Mouse (Mus musculus) thymus, adult 2 months (tissue): Measurements from ENCODE around the gene Ulk3. TPM values are rescaled to one million over a fixed set of nuclear protein-coding genes. Genes with fewer than 3 reads are reported as not detected.

Experiments
- DNase-seq: peaks from one replicate; pipeline ENCODE4 v3.0.0; 2021
- H3K27ac ChIP-seq: fragments of 200-500 bp; 2 replicates; pipeline ENCODE4 v1.5.1; 2012; ENCODE audit warnings: low read length, control low read depth; ENCODE audit not compliant: control insufficient read depth, insufficient read depth
- H3K27me3 ChIP-seq: fragments of 200-500 bp; 2 replicates; pipeline ENCODE4 v1.6.1; 2012; ENCODE audit warnings: mild to moderate bottlenecking, low read length, moderate library complexity, mixed read lengths; ENCODE audit not compliant: control insufficient read depth, insufficient read depth
- H3K36me3 ChIP-seq: fragments of 200-500 bp; 2 replicates; pipeline ENCODE4 v1.6.1; 2012; ENCODE audit warnings: mild to moderate bottlenecking, low read length, moderate library complexity; ENCODE audit not compliant: control insufficient read depth, insufficient read depth
- H3K4me1 ChIP-seq: fragments of 200-500 bp; replicated peaks from 2 replicates; pipeline ENCODE4 v1.6.1; 2012; ENCODE audit warnings: low read length; ENCODE audit not compliant: control insufficient read depth, insufficient read depth
- H3K4me3 ChIP-seq: fragments of 200-500 bp; 2 replicates; pipeline ENCODE4 v1.5.1; 2012; ENCODE audit warnings: mild to moderate bottlenecking, low read length, control low read depth, moderate library complexity; ENCODE audit not compliant: control insufficient read depth, insufficient read depth
- CTCF ChIP-seq: fragments of 200-500 bp; IDR thresholded peaks from 2 replicates; pipeline ENCODE4 v1.5.1; 2012; ENCODE audit warnings: mild to moderate bottlenecking, control low read depth, low read length, moderate library complexity, borderline replicate concordance; ENCODE audit not compliant: control insufficient read depth, poor library complexity, insufficient read depth; ENCODE audit errors: extremely low read depth
- POLR2A ChIP-seq: fragments of 200-500 bp; IDR thresholded peaks from 2 replicates; pipeline ENCODE4 v1.6.1; 2012; ENCODE audit warnings: mild to moderate bottlenecking, low read length, control low read depth, moderate library complexity; ENCODE audit not compliant: control insufficient read depth, poor library complexity, insufficient read depth; ENCODE audit errors: extremely low read depth
- WGBS: fragments of 180-500 bp; shearing (Covaris S2); methylation state at CpG from one replicate; pipeline ENCODE4 v1.1.7; 2018; 5-methylcytosine and 5-hydroxymethylcytosine counted together
- polyA plus RNA-seq: library from polyadenylated mRNA; depleted of rRNA; stranded (reverse); fragments of >200 nt; gene quantifications from 2 replicates; pipeline ENCODE4 v1.2.3, GENCODE M21; 2012

Ulk3 gene
- polyA plus RNA-seq, 1 experiment = 65.7 TPM

DNA sequence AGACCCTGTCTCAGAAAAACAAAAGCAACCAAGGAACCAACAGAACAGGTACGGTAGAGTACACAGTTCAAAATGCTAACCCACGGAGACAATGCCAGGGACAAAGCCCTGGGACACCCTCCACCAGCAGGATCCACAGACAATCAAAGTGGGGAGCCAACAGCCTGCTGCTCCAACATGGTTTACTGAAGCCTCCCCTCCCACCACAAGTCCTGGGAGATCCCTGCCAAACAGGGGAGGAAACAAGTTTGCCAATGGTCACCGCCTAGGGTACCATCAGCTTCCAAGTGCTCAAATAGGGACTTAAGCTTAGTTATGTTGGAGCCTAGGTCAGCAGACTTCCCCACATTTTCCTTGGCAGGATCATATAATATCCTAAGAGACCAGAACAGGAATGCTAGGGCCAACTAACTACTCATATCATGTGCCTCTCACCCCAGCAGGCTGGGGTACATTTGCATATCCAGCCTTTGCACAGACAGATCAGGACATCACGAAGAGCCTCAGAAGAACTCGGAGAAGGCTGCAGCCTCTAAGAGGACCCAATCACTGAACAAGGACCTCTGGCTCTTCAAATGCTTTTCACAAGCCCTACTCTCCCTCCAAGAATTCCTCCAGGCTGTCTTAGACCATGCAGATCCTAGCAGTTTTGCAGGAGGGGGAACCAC, 50.5 kb downstream of the Ulk3 start:
- Histone ChIP-seq H3K4me3 (peak overlapping the region; percentile 39), H3K27ac (peak overlapping the region; percentile 90), H3K27me3 (no peaks in the 10 kb centered on the region), H3K36me3 (no peaks in the 10 kb centered on the region; the same call in 1 of the 2 replicates), H3K4me1 (peaks cover 71% of the 10 kb centered on the region)
- TF ChIP-seq POLR2A (no peak), CTCF (no peak)
- DNase-seq = no peak
- WGBS = 37% methylated on average over 5 of the region's 5 CpGs

DNA sequence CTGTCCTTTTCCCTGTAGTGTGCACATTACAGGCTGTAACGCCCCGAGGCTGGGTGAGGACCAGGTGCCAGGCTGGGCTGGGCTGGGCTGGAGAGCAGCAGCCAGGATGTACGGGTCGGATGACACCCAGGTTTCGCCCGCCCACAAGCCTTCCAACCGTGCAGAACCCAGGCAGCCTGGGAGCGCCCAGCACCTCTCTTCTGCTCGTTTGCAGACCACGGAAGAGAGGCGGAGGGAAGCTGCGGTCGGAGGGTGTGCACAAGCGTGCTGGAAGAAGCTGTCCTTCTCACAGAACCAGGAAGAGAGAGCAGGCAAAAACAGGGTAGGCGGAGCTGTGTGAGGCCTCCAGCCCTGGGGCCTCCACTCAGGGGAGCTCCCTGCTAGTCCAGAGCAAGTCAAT, 51.1 kb downstream of the Ulk3 start:
- no peaks in the 10 kb centered on the region; the same call in 1 of the 2 replicates for H3K36me3 ChIP-seq
- peak; percentile 69 for TF ChIP-seq POLR2A
- TF ChIP-seq CTCF = peak; percentile 47; the same call in 1 of the 2 replicates
- peak overlapping the region; percentile 39 for H3K4me3 ChIP-seq
- peak; percentile 94 for DNase-seq
- WGBS = under 1% methylated on average over 15 of the region's 15 CpGs
- peaks cover 68% of the 10 kb centered on the region for H3K4me1 ChIP-seq
- H3K27ac ChIP-seq = peak overlapping the region; percentile 90
- H3K27me3 ChIP-seq = no peaks in the 10 kb centered on the region

DNA sequence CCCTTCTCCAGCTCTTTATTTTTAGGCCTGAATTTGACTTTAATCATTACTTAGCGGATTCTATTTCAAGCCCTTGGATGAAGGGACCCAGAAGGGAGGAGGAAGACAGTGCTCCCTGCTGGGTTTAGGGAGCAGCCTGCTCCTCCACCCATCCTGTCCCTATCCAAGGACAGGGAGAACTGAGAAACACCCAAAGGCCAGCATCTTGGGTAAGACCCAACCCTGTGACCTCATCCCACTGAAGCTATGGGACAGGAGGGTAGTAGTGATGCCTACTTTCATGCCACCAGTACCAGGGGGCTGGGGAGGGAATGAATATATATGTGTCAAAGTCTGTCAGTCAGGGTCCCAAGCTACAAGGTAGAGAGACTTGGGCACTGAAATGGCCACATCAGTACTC, 51.8 kb downstream of the Ulk3 start:
- WGBS = 84% methylated on average over 1 of the region's 1 CpGs
- H3K36me3 ChIP-seq = no peaks in the 10 kb centered on the region; the same call in 1 of the 2 replicates
- peak overlapping the region; percentile 85 for H3K27ac ChIP-seq
- no peaks in the 10 kb centered on the region for H3K27me3 ChIP-seq
- DNase-seq = no peak
- H3K4me3 ChIP-seq = no peak overlapping the region
- no peak for TF ChIP-seq CTCF
- TF ChIP-seq POLR2A = no peak
- peaks cover 68% of the 10 kb centered on the region for H3K4me1 ChIP-seq

DNA sequence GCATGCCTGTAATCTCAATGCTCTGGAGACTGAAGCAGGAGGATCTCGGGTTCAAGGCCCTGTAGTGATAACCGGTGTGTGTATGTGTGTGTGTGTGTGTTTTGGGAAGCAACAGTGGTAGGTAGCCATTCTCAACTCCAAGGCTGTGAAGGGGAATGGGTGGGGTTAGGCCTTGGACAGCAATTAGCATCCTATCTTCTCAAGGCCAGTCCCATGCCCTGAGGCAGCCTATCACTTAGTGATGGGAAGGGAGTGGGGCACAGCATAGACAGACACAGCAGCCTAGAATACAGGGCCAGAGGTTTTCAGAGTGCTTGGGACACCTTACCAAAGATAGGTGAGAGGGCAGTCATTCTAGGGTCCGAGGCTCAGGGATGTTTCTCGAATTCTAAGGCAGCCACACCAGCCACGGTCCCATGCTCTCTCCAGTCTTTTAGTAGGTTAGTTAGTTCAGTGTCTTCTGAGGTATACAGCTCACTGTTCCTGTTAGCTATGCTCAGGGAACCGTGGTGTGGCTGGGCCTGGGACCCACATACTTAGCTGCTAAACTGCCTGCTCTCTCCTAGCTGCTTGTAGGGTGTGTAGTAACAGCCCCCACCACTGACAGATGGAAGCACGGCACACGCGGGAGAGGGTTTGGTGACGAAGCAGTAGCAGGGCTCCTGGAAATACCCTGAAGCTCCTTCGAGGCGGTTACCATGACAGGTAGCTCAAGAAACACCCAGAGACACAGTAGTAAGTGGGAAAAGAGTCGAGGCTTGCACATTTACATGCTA, 52.7 kb downstream of the Ulk3 start:
- no peaks in the 10 kb centered on the region; the same call in 1 of the 2 replicates for H3K36me3 ChIP-seq
- no peak for DNase-seq
- peaks cover 76% of the 10 kb centered on the region for H3K4me1 ChIP-seq
- TF ChIP-seq CTCF = no peak
- no peak for TF ChIP-seq POLR2A
- 35% methylated on average over 13 of the region's 13 CpGs for WGBS
- no peaks in the 10 kb centered on the region for H3K27me3 ChIP-seq
- peak overlapping the region; percentile 16 for H3K4me3 ChIP-seq
- H3K27ac ChIP-seq = peak overlapping the region; percentile 85

DNA sequence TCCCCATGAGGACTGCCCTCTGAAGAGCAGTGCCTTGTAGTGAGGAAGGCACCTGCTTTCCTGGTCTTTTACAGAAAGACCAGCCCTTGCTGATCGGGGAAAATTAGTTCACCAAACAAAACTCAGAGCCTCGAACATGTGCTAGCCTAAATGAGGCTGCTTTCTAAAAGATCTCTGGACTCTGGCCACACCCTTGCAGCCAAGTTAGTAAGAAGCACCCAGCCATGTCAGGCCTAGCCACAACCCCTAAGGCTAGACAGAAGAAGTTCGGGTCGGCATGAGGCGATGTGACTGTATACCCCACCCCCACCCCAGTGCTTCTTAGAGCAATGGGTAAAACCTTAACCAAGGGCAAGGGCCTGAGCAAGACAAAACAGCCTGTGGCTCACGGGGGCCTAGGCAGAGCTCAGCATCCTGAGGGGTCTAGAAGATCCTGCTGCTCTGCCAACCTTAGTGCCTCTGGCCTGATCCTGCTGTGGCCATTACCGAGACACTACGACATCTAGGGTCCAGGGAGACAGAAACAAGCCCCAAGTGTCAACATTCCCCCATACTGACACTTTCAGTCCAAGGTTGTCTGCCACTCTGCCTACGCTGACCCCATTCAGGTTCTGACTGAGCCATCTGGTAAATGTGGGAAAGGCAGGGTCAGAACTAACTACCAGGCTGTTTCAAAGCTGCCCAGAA, 54.1 kb downstream of the Ulk3 start:
- WGBS = 6% methylated on average over 9 of the region's 9 CpGs

DNA sequence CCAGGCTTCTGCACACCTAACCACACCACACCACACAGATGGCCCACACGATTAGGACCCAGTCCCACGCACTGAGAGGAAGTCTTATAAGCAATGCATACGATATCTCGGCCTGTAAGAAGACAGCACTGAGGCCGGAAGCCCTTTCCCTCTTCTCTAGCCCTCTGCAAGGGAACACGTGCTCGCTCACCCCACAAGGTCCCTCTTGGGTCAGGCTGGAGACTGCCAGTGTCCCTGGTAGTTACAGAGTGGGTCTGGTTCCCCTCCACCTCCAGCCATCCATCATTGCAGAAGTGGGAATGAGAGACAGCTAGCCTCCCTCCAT, 54.6 kb downstream of the Ulk3 start:
- peak; percentile 70 for DNase-seq
- TF ChIP-seq CTCF = no peak
- no peak for TF ChIP-seq POLR2A
- Histone ChIP-seq H3K27me3 (no peaks in the 10 kb centered on the region), H3K4me3 (peak overlapping the region; percentile 56), H3K36me3 (no peaks in the 10 kb centered on the region; the same call in 1 of the 2 replicates), H3K4me1 (peaks cover 73% of the 10 kb centered on the region), H3K27ac (peak overlapping the region; percentile 87)
- 3% methylated on average over 7 of the region's 7 CpGs for WGBS

More for the DNA sequence above, 54.1 kb downstream of the Ulk3 start:
- Histone ChIP-seq H3K4me1 (peaks cover 73% of the 10 kb centered on the region), H3K27ac (peak overlapping the region; percentile 85), H3K4me3 (peak overlapping the region; percentile 56), H3K27me3 (no peaks in the 10 kb centered on the region), H3K36me3 (no peaks in the 10 kb centered on the region; the same call in 1 of the 2 replicates)
- DNase-seq = no peak
- TF ChIP-seq POLR2A (no peak), CTCF (no peak)
